In genomic region chr14:25196820-25197219, GRCm38 (mm10) we compare ENCODE assay signal across 13 mouse cellular contexts.
A peak's percentile ranks its signal among the peaks of the same experiment; 100 is the strongest.
DNase-seq lines count a peak whose midpoint lies in the region; ATAC-seq and TF ChIP-seq lines count a peak whose summit lies in the region.
"Had no signal": no experiment of that assay in that cellular context is flagged by ENCODE, and none has a peak within 500 bp of the region (broad histone marks: within the 10 kb centered on the region; RNA-seq: fewer than 3 reads in every experiment).

No protein-coding gene starts in this region.

- no peak for TF ChIP-seq EP300 in heart, adult 2 months (IDR thresholded peaks at IDR 0.05; ENCODE audit: insufficient read depth, low read depth, low read length)
- TF ChIP-seq EP300 in lung, postnatal 0 days (IDR thresholded peaks at IDR 0.05), result peak; percentile 52

- H3K9ac ChIP-seq in heart, embryonic 12.5 days, result no peak overlapping the region
- no peak overlapping the region for H3K9ac ChIP-seq in heart, adult 2 months (ENCODE audit: low read depth, low read length)
- no peak overlapping the region for H3K9ac ChIP-seq in lung, postnatal 0 days (replicated peaks; ENCODE audit: low read depth)
- H3K9ac ChIP-seq in limb, embryonic 11.5 days (ENCODE audit: low read length), result no peak overlapping the region

- H3K4me3 ChIP-seq in heart, embryonic 12.5 days, result no peak overlapping the region
- H3K4me3 ChIP-seq in heart, adult 2 months, result no peak overlapping the region
- no peak overlapping the region for H3K4me3 ChIP-seq in lung, postnatal 0 days (ENCODE audit: low read depth, low read length)
- H3K4me3 ChIP-seq in limb, embryonic 11.5 days (ENCODE audit: low read depth, low read length), result no peak overlapping the region
- H3K4me3 ChIP-seq: layer of hippocampus, adult 2 months; midbrain, embryonic 10.5 days had no signal

- H3K4me1 ChIP-seq in heart, embryonic 12.5 days (replicated peaks), result peaks cover 46% of the 10 kb centered on the region
- H3K4me1 ChIP-seq in heart, adult 2 months (ENCODE audit: control insufficient read depth, insufficient read depth, low read length), result peaks cover 6% of the 10 kb centered on the region
- H3K4me1 ChIP-seq in lung, postnatal 0 days (ENCODE audit: insufficient read depth, low read depth, low read length), result peaks cover 11% of the 10 kb centered on the region
- peaks cover 24% of the 10 kb centered on the region for H3K4me1 ChIP-seq in limb, embryonic 11.5 days (ENCODE audit: control insufficient read depth, insufficient read depth, low read length)

- no peaks in the 10 kb centered on the region for H3K79me2 ChIP-seq in heart, adult 2 months (replicated peaks; ENCODE audit: control insufficient read depth, insufficient read depth, low read length)

- H3K27ac ChIP-seq in heart, embryonic 12.5 days (ENCODE audit: poor library complexity, severe bottlenecking), result peak overlapping the region; percentile 50
- no peak overlapping the region for H3K27ac ChIP-seq in heart, adult 2 months
- H3K27ac ChIP-seq in lung, postnatal 0 days (ENCODE audit: low read length), result no peak overlapping the region
- peak overlapping the region; percentile 39; the same call in 1 of the 2 replicates for H3K27ac ChIP-seq in limb, embryonic 11.5 days (replicated peaks; ENCODE audit: low read depth, low read length)
- H3K27ac ChIP-seq: layer of hippocampus, adult 2 months; midbrain, embryonic 10.5 days had no signal

- no peaks in the 10 kb centered on the region for H3K27me3 ChIP-seq in heart, embryonic 12.5 days (replicated peaks)
- no peaks in the 10 kb centered on the region for H3K27me3 ChIP-seq in heart, adult 2 months (ENCODE audit: control insufficient read depth, insufficient read depth, low read length)
- no peaks in the 10 kb centered on the region for H3K27me3 ChIP-seq in lung, postnatal 0 days (replicated peaks; ENCODE audit: insufficient read depth, low read length)
- H3K27me3 ChIP-seq in limb, embryonic 11.5 days (ENCODE audit: control insufficient read depth, insufficient read depth, low read length), result no peaks in the 10 kb centered on the region

- H3K9me3 ChIP-seq in heart, embryonic 12.5 days (replicated peaks), result no peaks in the 10 kb centered on the region
- H3K9me3 ChIP-seq in lung, postnatal 0 days (ENCODE audit: low read length), result no peaks in the 10 kb centered on the region
- no peaks in the 10 kb centered on the region for H3K9me3 ChIP-seq in limb, embryonic 11.5 days (ENCODE audit: control insufficient read depth, low read length)
- H3K9me3 ChIP-seq: midbrain, embryonic 10.5 days had no signal

- H3K36me3 ChIP-seq in heart, embryonic 12.5 days, result no peaks in the 10 kb centered on the region
- no peaks in the 10 kb centered on the region for H3K36me3 ChIP-seq in heart, adult 2 months (ENCODE audit: control insufficient read depth, insufficient read depth, low read length)
- H3K36me3 ChIP-seq in lung, postnatal 0 days (ENCODE audit: insufficient read depth, low read length), result no peaks in the 10 kb centered on the region
- H3K36me3 ChIP-seq in limb, embryonic 11.5 days (ENCODE audit: control insufficient read depth, insufficient read depth, low read length), result no peaks in the 10 kb centered on the region
- H3K36me3 ChIP-seq: midbrain, embryonic 10.5 days had no signal

- H3K4me2 ChIP-seq in heart, embryonic 12.5 days, result no peak overlapping the region
- H3K4me2 ChIP-seq in lung, postnatal 0 days (replicated peaks; ENCODE audit: low read depth, low read length), result no peak overlapping the region
- H3K4me2 ChIP-seq in limb, embryonic 11.5 days (ENCODE audit: low read depth, severe bottlenecking), result no peak overlapping the region

- WGBS in heart, embryonic 12.5 days, result 30% methylated on average over 5 of the region's 5 CpGs
- WGBS in heart, adult 2 months, result 60% methylated on average over 5 of the region's 5 CpGs
- WGBS in lung, postnatal 0 days, result 31% methylated on average over 5 of the region's 5 CpGs
- WGBS in limb, embryonic 11.5 days, result 43% methylated on average over 5 of the region's 5 CpGs

- intact Hi-C loops in heart, adult 2 months (cut with DNase I), result no loop called here

- TF ChIP-seq CTCF in heart, adult 2 months (IDR thresholded peaks at IDR 0.05), result no peak
- no peak for TF ChIP-seq CTCF in lung, postnatal 0 days (IDR thresholded peaks at IDR 0.05)

- ATAC-seq in heart, embryonic 12.5 days (ENCODE audit: insufficient number of reproducible peaks, low FRiP score), result 0 out of 2 replicates have a peak, but pooled peaks have one; percentile 23
- peak; percentile 89 for ATAC-seq in lung, postnatal 0 days
- peak; percentile 58 for ATAC-seq in limb, embryonic 11.5 days (ENCODE audit: insufficient number of reproducible peaks, low FRiP score, low TSS enrichment, low read depth)
- ATAC-seq in activated CD4-positive, CD25-positive, alpha-beta regulatory T cell, adult 4 months, result no peak
- ATAC-seq: inflammation-experienced regulatory T-cells, adult 6 months had no signal

- DNase-seq in heart, adult 2 months, result no peak
- peak; percentile 57 for DNase-seq in lung, postnatal 0 days (ENCODE audit: low spot score)
- DNase-seq in lung, adult 18-20 months, result no peak
- peak; percentile 46 for DNase-seq in limb, embryonic 11.5 days (ENCODE audit: low spot score)
- DNase-seq in frontal cortex, postnatal 14 days (ENCODE audit: low spot score in 2 of 2), result no peak
- no peak for DNase-seq in kidney, postnatal 36 days
- DNase-seq: adrenal gland, adult 2 months; B cell, adult 2 months had no signal

- TF ChIP-seq POLR2A in heart, adult 2 months (IDR thresholded peaks at IDR 0.05; ENCODE audit: insufficient read depth, low read depth, low read length), result no peak

Comparison
In these comparisons a context has a peak if more than half of its experiments do, and no peak if none do; other contexts are left out.
1. H3K27ac ChIP-seq: peak in heart, embryonic 12.5 days (single experiment) and limb, embryonic 11.5 days (single experiment); none in heart, adult 2 months (single experiment) and lung, postnatal 0 days (single experiment).
2. DNase-seq: peak in lung, postnatal 0 days (single experiment) and limb, embryonic 11.5 days (single experiment); none in heart, adult 2 months (0 of 2), lung, adult 18-20 months (0 of 2), frontal cortex, postnatal 14 days (0 of 2) and kidney, postnatal 36 days (0 of 2).